Mouse (Mus musculus) thymus, postnatal 0 days (tissue): ENCODE measurements at regions not wholly inside any gene's neighbourhood (a gene's known extent, or its start where the extent isn't known, plus 50 kb on each side); places are given as distances from the start of the nearest gene placed in this dataset.
"Not testable (repeated sequence)": the region's sequence is repeated elsewhere in the genome, so short reads cannot be mapped to it uniquely, and the experiment has no call there.

Source experiments
- DNase-seq: peaks from one replicate; pipeline ENCODE4 v3.0.0-alpha.2; 2015; ENCODE audit warnings: low spot score

DNA sequence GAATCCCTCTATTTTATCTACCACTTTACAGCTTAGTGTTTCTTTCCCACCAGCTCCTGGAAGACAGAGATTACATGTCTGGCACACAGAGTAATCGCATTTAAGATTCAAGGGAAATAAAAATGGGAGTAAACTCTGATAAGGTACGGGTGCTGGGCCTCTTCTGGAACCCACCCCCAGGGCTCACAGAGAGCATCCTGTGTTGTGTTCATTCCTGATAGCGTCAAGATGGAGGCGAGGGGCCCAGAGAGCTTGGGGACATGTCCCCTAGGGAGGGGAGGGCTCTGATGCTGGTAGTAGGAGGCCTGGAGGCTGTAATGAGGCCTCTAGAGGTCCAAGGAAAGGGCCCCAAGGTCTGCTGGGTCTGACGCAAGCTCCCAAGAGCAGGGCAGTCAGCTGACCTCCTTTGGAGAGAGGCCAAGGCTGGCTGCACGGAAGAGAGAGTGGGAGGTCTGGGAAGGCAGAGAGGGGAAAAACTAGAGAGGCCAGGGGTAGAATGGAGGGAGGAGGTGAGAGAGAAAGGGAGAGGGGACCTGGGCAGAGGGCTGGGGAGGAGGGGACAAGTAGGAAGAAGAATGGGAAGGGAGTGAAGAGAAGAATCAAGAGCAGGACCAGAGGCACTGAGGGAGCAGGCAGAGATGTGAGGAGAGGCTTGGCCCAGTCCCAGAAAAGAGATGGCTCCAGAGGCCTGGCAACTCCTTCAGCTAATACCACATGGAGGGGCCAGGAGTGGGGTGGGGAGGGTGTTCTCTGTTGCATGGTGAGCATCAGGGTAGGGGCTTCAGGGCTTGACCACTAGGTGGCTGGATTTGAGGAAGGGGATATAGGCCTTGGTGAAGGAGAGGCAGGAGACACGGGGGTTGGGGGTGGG lies 96.8 kb upstream of the Eif4g2 start:
- no peak for DNase-seq

DNA sequence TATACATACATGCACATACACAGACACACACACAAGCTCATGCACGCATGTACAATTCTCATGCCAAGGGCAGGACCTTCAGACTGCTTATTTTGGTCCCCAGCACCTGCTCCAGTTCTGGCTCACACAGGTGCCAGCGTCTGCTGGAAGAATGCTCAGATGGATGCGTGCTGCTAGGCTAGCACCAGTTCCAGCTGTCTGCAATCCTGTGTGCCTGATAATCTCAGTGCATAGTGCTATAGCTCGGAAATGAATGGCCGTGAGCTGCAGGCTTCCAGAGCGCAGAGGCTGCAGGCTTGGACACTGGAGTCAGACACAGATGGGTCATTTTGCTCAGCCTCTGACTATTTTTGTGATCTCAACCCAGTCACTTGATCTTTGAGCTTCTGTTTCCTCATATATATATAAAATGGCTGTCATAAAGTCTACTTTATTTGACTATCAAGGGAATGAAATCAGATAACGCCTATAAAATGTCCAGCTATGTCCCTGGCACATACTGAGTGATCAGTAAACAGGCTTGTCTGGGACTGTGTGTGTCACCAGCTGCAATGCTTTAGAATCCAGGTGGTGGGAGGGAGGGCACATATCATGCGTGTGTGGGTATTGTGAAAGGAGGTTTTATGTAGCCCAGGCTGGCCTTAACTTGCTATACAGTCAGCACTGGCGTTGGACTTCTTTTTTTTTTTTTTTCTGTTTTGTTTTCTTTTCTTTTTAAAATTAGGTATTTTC lies 91.7 kb upstream of the Eif4g2 start:
- no peak for DNase-seq

DNA sequence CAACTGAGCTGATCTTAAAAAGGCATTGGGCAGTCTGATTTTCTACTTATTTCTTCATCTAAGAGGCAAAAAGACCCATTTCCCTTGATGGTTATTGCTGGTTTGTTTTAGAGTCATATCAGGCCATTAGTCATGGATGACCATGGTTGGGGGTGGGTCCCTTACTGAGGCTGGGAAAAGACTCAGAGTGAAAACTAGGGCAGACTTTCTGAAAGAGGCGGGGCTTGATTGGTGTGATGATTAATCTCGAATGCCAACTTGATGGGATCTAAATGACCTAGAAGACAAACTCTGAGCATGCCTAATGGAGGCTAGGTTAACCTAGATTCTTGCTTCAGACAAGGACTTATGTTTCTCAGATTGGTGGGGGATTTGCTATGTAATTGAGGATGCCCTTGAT lies 89.2 kb upstream of the Eif4g2 start:
- no peak for DNase-seq

DNA sequence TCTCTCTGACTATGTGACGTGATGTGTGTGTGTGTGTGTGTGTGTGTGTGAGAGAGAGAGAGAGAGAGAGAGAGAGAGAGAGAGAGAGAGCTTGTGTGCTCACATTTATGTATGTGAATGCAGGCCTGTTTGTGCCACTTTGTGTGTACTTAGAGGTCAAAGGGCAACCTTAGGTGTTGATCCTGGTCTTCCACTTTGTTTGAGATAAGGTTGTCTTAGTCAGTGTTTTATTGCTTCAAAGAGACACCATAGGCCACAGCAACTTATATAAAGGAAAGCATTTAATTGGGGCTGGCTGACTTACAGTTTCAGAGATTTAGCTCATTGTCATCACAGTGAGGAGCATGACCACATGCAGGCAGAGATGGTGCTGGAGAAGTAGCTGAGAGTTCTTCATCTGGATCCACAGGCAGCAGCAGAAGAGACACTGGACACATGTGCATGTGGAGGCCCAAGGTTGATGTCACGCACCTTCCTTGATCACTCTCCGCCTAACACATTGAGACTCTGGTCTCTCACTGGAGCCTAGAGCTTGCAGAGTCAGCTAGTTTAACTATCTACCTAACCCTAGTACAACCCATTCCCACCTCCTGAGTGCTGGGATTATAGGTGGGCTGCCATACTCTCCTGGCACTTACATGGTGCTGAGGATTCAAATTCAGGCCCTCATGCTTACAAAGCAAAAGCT lies 85.9 kb upstream of the Eif4g2 start:
- DNase-seq = not testable (repeated sequence)

DNA sequence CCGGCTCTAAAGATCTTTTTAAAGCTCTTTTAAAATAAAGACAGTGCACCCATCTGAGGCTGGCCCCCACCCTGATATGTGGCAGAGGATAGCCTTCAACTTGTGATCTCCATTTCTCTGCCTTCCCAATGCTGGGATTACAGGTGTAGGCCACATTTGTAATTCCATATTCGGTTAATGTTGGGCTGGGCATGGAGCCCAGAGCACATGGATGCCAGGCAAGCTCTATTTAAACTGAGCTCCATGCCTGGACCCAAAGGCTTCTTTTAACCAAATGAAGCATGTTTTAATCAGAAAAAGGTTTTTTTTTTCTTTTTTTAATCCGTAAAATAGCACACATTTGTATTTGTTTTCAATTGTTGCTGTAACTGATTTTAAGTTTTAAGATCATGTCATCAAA lies 82.2 kb upstream of the Eif4g2 start:
- DNase-seq = no peak

DNA sequence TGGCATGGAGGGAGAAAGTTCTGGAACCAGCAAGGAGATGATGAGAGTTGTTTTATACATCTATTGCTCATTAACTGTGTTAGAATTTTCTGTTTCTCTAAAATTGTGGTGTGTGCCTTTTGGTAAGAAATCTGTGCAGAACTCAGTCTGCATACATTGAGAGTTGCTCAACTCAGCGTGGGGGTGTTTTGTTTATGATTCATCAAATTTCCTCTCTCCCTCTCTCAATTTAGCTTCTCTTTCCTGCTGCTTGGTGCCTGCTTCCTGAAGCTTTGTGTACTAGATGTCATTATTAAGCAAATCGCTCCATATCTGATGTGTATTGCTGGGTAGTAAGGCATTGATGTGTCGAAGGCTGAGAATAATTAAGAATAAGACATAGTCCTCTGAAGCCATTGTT lies 81.4 kb upstream of the Eif4g2 start:
- DNase-seq = no peak

DNA sequence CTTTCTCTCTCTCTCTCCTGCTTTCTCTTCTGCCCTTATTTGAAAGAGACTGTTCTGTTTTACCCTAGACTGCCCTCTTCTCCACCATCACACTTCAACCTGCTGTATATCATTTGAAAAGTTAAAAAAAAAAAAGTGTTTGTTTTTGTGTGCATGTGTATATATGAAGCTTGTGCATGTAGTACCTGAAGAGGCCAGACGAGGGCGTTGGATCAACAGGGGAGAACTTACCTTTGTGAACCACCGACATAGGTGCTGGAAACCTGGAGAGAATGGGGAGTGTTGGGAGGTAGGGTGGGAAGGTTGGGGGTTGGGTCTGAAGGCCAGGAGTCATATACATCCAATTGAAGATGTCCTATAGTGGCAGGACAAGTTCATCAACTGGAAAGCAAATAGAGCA lies 81.0 kb upstream of the Eif4g2 start:
- peak; percentile 9 for DNase-seq

DNA sequence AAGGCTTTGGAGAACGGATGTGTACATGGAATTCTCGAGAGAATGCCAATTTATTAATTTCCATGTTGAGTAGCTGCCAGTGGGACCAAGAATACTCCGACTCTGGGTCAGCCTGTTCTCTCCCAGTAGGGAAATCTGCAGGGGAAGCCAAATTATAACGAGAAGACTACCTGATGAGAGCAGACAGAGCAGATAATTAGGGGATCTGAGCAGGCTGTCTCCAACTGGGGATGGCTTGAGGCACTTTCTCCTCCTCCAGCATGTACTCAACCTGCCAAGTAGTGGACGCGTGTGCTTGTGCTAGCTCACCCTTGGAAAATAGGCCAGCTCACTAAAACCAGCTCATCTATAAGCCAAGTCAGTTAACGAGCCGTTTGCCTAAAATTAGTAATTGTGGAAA lies 80.5 kb upstream of the Eif4g2 start:
- DNase-seq = no peak

DNA sequence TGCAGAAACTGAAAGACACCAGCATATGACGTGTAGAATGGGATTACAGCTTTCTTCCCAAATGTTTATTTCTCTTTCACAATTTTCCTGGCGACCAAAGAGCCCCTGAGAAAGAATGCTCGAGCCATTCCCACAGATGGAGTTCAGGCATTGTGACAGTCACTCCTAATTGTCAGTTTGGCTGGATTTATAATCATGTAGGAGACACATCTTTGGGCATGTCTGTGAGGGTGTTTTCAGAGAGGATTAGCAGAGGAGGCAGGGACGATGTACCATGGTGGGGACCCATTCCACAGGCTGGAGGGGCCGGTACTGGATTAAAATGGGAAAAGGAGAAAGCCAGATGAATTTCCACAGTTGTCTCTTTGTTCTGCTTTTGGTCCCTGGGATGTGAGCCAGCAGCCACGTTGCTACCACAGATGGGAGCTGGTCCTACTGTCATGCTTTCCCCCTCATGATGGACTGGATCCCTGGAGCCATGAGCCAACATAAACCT lies 76.0 kb upstream of the Eif4g2 start:
- DNase-seq = no peak

DNA sequence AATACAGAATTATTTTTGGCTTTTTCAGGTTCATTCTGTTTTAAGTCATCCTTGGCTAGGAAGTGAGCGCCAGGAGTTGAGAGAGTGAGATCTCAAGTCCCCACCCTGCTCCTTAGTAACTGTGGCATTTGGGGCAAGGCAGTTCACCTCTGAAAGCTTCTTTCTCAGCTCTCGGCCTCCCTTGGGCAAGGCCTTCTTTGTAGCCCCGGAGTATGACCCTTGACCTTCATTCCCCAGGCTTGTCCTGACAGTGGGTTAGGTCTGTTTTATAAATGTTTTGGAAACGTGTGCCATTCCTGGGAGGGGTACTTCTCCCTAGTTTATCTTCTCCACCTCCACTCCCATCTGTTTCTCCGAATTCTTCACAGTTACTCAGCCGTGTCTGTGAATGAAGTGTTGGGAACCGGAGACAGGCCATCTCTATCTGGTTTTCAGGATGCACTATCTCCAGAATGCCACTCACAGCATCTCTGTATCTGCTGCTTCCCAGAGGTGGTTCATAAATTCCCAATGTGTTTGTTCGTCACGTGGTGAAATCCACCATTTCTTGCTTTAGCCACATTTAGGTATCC lies 75.0 kb upstream of the Eif4g2 start:
- DNase-seq = no peak

DNA sequence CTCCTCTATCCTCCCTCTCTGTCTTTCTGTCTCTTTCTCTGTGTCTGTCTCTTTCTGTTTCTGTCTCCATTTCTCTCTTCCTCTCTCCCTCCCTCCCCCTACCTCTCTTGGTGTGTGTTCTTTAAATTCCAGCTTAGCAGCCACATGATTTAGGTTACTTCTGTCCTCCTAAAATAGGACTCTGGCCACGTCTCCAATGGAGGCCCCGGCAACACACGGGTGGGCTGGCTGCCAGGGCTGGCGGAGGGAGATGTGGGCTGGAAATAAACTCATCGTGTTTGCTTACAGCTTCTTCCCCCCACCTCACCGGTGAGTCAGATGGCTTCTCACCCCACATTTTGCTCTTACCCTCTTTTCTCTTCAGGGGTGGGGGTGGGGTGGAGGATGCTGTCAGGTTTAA lies 74.5 kb upstream of the Eif4g2 start:
- DNase-seq = no peak

DNA sequence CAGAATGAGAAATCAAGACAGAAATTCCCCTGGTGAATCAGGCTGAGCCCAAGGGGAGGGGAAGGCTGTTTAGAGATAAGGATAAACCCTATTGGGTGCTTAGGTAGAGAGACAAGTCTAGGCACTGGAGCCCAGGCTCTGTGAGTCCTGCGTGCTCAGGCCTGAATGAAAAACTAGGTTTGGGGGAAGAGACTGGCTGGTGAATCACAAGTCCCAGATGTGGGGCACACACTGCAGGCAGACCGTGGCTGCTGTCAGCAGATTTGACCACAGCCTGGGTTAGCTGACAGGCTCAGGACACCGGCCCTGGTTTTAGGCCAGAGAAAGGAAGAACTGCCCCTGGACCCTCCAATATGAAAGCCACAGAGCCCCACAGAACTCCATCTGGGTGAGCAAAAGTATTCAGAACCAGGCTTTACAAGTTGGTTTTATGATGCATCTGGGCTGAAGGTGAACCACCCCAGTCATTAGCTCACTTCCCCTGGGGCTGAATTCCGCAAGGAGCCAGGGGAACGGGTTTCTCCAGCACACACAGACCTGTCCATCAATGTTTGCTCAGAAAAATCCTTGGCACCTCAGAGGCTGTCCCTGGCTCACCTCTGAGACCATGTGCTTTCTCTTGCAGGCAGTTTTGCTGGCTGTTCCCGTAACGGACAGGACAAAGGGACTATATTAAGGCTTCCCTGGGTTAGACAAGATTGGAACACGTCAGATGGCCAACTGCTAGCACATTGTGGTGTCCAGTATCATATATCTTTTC lies 73.8 kb upstream of the Eif4g2 start:
- no peak for DNase-seq

DNA sequence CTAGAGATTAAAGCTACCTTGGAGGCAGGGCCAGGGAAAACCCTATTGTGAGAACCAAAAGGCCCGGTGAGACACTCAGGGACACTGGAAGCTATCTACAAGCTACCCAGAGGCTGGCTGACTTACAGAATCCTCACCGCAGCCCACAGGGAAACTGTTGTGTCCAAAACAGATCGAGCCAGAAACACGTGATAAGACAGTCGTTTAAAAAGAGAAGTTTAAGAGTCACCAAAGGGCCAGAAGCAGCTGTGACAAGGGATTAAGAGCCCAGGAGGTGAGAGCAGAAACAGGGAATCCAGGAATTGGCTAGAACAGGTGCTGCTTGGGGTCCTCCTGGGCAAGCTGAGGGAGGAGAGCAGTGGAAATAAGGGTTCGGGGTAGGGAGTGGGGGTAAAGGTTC lies 73.2 kb upstream of the Eif4g2 start:
- no peak for DNase-seq

DNA sequence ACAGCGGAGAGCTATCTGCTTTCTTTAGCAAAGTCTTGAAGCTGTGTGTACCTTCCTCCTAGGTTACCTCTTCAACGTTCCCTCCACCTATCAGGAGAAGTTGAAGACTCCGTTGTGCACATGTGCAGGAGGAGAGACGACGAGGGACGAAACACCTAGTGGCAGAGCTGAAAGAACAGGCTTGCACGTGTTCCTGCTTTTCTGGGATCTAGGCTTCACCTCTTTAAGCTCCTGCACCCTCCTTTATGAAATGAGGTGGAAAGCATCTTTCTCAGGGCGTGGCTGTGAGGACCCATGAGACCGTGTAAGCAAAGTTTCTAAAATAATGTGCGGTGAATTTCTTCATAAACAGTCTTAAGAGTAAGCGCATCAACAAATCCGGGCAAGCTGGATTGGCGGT lies 71.4 kb upstream of the Eif4g2 start:
- DNase-seq = no peak

DNA sequence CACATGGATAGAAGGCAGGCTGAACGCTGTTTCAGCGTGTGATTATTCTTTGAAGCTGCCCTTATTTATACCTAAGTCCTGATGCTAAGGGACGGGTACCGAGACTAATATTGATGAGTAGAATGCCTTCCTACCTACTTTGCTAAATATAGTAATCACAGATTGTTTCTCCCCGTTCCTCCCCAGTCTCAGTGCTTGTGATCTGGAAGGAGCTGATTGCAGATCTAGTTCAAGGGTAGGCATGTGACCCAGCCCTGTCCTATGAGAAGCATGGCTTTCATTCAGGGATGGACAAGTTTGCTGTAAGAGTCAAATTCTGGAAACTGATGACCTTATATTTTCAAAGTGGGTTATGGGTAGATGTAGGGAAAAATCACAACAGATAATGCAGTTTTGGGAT lies 67.7 kb upstream of the Eif4g2 start:
- DNase-seq = no peak

DNA sequence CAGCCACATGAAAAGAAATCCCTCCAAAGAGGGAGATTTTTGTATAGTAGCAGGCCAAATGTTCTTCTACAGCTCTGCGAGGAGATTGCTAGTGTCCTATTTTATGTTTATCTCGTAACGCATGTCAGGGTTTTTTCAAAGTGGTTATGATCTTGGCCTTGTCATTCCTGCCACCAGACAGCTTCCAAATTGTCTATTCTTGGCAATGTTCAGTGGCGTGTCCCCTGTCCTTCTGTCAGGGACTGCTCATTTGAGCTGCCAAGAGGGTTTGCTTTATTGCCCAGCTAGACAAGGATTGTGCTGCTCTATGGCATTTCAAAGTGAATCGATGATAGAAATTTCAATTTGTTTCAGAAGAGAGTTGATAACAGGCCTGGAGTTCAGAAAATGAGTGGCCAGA lies 67.3 kb upstream of the Eif4g2 start:
- no peak for DNase-seq

DNA sequence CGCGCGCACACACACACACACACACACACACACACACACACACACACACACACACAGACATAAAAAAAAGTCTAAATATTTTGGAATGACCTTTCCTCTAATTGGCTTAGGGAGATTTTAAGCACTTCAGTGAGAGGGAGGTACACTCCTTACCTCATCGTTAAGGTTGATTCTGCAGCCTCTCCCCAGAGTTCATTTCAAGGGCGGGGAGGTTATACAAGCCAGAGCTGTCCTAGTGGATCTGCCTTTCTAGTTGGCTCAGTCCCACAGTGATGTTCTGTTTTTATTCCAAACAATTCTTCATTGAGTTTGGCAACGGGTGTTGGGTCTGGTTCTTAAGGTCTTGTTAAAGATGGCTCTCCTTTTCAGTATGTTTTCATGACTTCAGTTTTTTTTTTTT lies 64.8 kb upstream of the Eif4g2 start:
- DNase-seq = no peak

DNA sequence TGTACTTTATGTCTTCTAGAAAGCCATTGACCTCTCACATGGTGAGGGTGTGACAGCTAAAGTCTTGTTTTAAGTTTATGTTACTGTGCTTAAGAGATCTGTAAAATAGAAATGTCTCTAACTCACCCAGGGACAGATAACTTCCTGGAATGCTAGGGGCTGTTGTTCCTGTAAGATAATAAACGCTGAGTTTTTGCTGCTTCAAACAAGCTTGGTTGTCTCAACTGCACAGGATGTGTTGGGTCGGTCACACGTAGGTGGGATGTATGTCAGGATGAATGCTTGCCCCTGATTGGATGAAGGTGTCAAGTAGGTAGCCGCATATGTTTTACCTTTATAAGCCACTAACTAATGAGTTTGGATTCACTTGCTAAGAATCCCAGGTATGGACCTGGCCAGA lies 63.8 kb upstream of the Eif4g2 start:
- DNase-seq = no peak

DNA sequence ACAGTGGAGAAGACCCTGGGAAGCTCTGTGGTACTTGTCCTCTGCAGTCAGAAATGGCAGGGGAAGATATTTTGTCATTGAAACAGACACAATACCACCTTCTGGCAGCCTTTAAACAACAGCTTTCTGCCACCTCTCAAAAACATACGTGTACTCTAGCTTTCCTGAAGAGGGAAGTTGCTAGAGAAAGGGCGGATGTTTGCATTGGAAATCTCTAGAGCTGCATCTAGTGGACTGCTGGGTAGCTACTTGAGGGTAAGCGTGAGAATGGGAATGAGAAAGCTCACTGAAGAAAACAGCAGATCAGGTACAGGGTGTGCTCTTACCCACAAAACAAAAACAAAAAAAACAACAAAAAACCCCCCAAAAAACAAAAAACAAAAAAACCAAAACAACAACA lies 61.4 kb upstream of the Eif4g2 start:
- DNase-seq = no peak

DNA sequence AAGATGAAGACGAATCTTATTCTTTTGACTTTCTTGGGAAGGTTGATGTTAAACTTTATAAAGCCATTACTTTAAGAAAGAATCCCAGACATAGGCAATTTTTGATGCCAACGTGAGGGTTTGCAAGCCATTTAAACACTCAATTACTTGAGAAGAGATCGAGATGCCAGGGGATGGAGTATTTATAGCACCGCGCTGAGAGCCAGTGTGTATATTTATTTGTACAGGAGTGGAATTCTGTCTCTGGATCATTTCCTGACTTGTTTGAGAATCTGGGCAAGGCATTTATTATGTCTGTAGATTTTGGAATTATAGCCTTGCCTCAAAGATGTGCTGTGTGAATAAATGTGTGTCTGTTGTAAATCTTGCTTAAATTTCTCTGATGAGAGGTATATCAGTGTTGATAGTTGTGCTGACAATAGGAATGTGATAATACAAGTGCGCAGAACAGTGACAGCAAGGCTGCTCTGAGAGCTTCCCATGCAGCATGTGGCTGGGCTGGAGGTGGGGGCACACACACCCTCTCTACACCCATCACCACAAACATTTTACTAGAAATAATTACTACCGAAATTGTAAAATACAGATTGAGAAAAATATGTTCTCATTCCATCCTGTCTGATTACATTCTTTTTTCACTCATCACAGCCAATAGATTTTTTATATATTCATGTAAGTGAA lies 58.6 kb upstream of the Eif4g2 start:
- DNase-seq = no peak

DNA sequence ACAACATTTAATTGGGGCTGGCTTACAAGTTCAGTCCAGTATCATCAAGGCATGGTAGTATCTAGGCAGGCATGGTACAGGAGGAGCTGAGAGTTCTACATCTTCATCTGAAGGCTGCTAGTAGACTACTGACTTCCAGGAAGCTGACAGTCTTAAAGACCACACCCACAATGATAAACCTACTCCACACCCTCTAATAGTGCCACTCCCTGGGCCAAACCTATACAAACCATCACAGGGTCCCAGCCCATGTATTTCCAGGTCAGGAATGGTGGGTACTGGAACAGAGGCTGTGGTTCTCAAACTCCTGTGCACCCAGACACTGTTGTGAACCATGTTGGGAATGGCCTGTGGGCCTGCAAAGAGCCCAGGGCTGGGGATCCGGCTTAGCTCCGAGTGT lies 55.2 kb upstream of the Eif4g2 start:
- no peak for DNase-seq
